Mouse (Mus musculus) cerebellum, adult 2 months (tissue): ENCODE measurements around the gene Olfr890.

ENCODE experiments used
- CTCF ChIP-seq: fragments of 200-500 bp; IDR thresholded peaks from 2 replicates; pipeline ENCODE4 v1.5.1; 2011; ENCODE audit warnings: low read depth, mild to moderate bottlenecking, control low read depth, low read length, moderate library complexity, borderline replicate concordance; ENCODE audit not compliant: insufficient read depth
- POLR2A ChIP-seq: fragments of 200-500 bp; IDR thresholded peaks from 2 replicates; pipeline ENCODE4 v1.6.1; 2011; ENCODE audit warnings: low read length, control low read depth, borderline replicate concordance; ENCODE audit not compliant: insufficient read depth

- no peak for TF ChIP-seq CTCF
- no peak for TF ChIP-seq POLR2A
Measured at GRCm38 (mm10) chr9:38180721-38181120, 38.4 kb downstream of the Olfr890 start, which contains the start of gene Olfr891.
